Mouse (Mus musculus): ENCODE measurements around the gene Lmod1.

DNA sequence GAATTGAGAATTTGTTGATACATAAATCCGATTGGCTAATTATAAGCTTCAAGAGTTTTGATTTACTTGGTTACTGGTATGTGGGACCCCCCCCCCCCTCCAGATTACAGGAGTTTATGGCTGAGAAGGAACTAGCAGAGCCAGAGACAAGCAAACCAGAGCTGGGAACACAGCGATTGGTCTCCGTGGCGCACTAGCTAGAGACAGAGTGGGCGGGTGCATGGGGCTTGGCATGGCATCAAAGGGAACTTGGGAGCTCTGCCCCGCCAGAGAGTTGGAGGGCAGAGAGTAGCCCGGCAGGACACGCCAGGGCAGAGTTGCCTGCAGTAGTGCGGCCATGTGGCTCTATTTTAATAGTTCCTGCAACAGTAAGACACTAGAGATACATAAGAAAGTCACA is 44.0 kb upstream of the Lmod1 start:
- no peak for TF ChIP-seq POLR2A (IDR thresholded peaks at IDR 0.05; ENCODE audit: extremely low read depth, insufficient read depth, low read length)
- TF ChIP-seq CTCF (IDR thresholded peaks at IDR 0.05; ENCODE audit: extremely low read depth, insufficient read depth, low read length) = no peak

Measured in cortical plate, adult 2 months (tissue).